Mouse (Mus musculus) heart, adult 2 months (tissue): ENCODE measurements around the gene Lsm12. TPM values are rescaled to one million over a fixed set of nuclear protein-coding genes. Genes with fewer than 3 reads are reported as not detected.
A peak's percentile ranks its signal among the peaks of the same experiment; 100 is the strongest.

Experiments
- DNase-seq, 2 experiments: peaks; one replicate each; pipeline ENCODE4 v3.0.0; 2021
- H3K27ac ChIP-seq: fragments of 200-600 bp; 2 replicates; pipeline ENCODE4 v1.8.1; 2022
- H3K27me3 ChIP-seq: fragments of 200-500 bp; 2 replicates; pipeline ENCODE4 v1.6.1; 2012; ENCODE audit warnings: mild to moderate bottlenecking, low read length, inconsistent platforms, mixed read lengths; ENCODE audit not compliant: control insufficient read depth, insufficient read depth
- H3K36me3 ChIP-seq: fragments of 200-500 bp; 2 replicates; pipeline ENCODE4 v1.6.1; 2012; ENCODE audit warnings: low read length, inconsistent platforms; ENCODE audit not compliant: control insufficient read depth, insufficient read depth
- H3K4me1 ChIP-seq: fragments of 200-500 bp; 2 replicates; pipeline ENCODE4 v1.6.1; 2011; ENCODE audit warnings: low read length; ENCODE audit not compliant: control insufficient read depth, insufficient read depth
- H3K4me3 ChIP-seq: fragments of 200-600 bp; 2 replicates; pipeline ENCODE4 v1.8.1; 2022
- H3K79me2 ChIP-seq: fragments of 200-500 bp; replicated peaks from 2 replicates; pipeline ENCODE4 v1.6.1; 2012; ENCODE audit warnings: mild to moderate bottlenecking, inconsistent platforms, low read length, moderate library complexity, mixed read lengths; ENCODE audit not compliant: control insufficient read depth, insufficient read depth
- H3K9ac ChIP-seq: fragments of 200-500 bp; 2 replicates; pipeline ENCODE4 v1.6.1; 2012; ENCODE audit warnings: low read depth, mild to moderate bottlenecking, control low read depth, inconsistent platforms, low read length, mixed read lengths
- CTCF ChIP-seq: fragments of 200-600 bp; IDR thresholded peaks from 2 replicates; pipeline ENCODE4 v1.8.1; 2022; ENCODE audit warnings: antibody characterized with exemption, mild to moderate bottlenecking, moderate library complexity
- EP300 ChIP-seq: fragments of 200-500 bp; IDR thresholded peaks from 2 replicates; pipeline ENCODE4 v1.6.1; 2011; ENCODE audit warnings: low read depth, low read length, control low read depth; ENCODE audit not compliant: insufficient read depth
- POLR2A ChIP-seq: fragments of 200-500 bp; IDR thresholded peaks from 2 replicates; pipeline ENCODE4 v1.6.1; 2011; ENCODE audit warnings: mild to moderate bottlenecking, low read depth, low read length, control low read depth; ENCODE audit not compliant: insufficient read depth
- WGBS: fragments of 180-500 bp; shearing (Covaris S2); methylation state at CpG from one replicate; pipeline ENCODE4 v1.1.7; 2018; 5-methylcytosine and 5-hydroxymethylcytosine counted together
- intact Hi-C: fragments of 180-260 bp; cut with DNase I; formaldehyde crosslinking; loops from one replicate; pipeline ENCODE4 v1.15.1; 2025
- polyA plus RNA-seq: library from polyadenylated mRNA; depleted of rRNA; stranded (reverse); fragments of >200 nt; gene quantifications from 2 replicates; pipeline ENCODE4 v1.2.3, GENCODE M21; 2012
- total RNA-seq, 2 experiments: library from RNA; stranded (reverse); gene quantifications; 2 replicates each; pipeline ENCODE4 v1.2.3; 2021

Gene Lsm12
- total and polyA plus RNA-seq, 3 experiments, result 32.5 to 50.2 (median 49.4) TPM

DNA sequence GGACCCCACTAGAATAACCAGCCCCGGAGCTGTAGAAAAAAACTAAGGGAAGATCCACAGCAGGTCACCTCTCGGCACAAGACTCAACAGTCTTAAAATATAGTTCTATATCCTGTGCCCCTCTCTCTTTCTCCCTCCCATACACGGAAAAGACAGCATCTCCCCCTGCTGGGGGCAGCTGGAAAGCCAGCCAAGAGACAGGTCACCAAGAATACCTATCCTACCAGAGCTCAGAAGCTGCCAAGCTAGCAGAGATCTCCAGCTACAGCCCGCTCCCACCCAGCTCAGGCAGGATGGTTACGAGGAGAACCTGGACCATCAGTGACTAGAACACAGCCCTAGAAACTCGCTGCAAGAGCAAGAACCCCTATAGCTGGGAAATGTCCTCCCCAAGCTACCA, 38.1 kb upstream of the Lsm12 start:
- Histone ChIP-seq H3K36me3 (peaks cover 6% of the 10 kb centered on the region; the same call in 1 of the 2 replicates), H3K27ac (no peak overlapping the region), H3K4me3 (no peak overlapping the region), H3K27me3 (no peaks in the 10 kb centered on the region), H3K79me2 (peaks cover 5% of the 10 kb centered on the region; the same call in 1 of the 2 replicates), H3K9ac (no peak overlapping the region), H3K4me1 (peaks cover 45% of the 10 kb centered on the region)
- intact Hi-C loops, result no loop called here
- 31% methylated on average over 6 of the region's 6 CpGs for WGBS
- TF ChIP-seq POLR2A, result no peak
- TF ChIP-seq CTCF, result peak; percentile 71
- DNase-seq, result peak in 1 of 2 experiments; percentile 65

DNA sequence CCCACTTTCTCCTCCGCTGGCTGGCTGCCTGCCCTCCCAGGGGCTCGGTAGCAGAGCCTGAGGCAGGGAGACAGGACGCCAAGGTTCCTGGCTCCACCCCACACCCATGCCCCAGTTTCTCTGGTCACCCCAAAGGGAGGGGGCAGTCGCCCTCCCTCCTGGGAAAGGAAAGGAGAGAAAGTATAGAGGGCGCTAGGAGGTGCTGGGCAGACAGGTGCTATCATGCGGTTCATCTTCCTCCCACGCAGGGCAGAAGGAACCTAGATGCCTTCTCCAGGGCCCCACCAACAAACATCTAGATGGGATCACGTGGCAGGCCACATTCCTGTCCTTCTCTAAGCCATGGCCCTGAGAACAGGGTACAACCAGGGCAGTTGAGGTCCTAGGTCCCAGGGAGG, 36.9 kb upstream of the Lsm12 start:
- Histone ChIP-seq H3K9ac (no peak overlapping the region), H3K36me3 (peaks cover 6% of the 10 kb centered on the region; the same call in 1 of the 2 replicates), H3K4me1 (peaks cover 44% of the 10 kb centered on the region), H3K79me2 (peaks cover 3% of the 10 kb centered on the region; the same call in 1 of the 2 replicates), H3K27ac (peak overlapping the region; percentile 92), H3K27me3 (no peaks in the 10 kb centered on the region), H3K4me3 (no peak overlapping the region)
- WGBS, result 60% methylated on average over 8 of the region's 8 CpGs
- intact Hi-C loops, result no loop called here
- peak in 1 of 2 experiments; percentile 30 for DNase-seq
- TF ChIP-seq CTCF (no peak), POLR2A (no peak), EP300 (no peak)

DNA sequence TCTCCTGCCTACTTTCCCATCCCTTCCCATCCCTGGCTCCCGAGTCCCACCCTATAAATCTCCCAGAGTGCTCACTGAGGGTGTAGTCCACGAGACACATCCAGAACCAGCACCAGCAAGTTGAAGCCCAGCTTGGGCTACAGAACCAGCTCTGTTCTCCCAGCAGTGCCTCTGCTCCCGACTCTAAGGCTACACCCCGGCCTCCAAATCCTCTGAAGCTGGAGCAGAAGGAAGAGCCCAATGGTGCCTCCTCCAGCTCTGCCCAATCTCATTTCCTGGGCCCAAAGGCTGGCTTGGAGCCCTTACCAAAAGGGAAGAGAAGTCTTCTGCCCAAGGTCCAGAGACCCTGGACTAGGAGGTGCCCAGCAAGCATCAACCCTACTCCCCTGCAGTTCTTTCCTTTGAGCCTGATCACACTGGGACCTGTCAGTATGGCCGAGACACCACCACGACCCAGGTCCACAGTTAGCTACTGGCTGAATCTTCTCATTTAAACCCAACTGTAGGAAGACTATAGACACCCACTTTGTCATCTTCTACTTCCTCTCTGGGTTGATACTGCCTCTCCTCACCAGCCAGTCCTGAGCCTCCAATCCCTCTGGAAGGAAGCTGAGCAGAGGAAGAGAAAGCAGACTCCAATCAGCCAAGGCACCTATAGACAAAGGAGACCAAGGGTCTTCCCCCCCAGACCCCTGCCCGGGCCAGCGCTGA, 36.3 kb upstream of the Lsm12 start:
- H3K79me2 ChIP-seq, result peaks cover 3% of the 10 kb centered on the region; the same call in 1 of the 2 replicates
- TF ChIP-seq CTCF, result no peak
- TF ChIP-seq EP300, result no peak
- TF ChIP-seq POLR2A, result no peak
- no peak overlapping the region for H3K4me3 ChIP-seq
- intact Hi-C loops, result no loop called here
- DNase-seq, result peak in 1 of 2 experiments; percentile 20
- WGBS, result 74% methylated on average over 8 of the region's 8 CpGs
- H3K36me3 ChIP-seq, result peaks cover 6% of the 10 kb centered on the region; the same call in 1 of the 2 replicates
- H3K4me1 ChIP-seq, result peaks cover 44% of the 10 kb centered on the region
- peak overlapping the region; percentile 92 for H3K27ac ChIP-seq
- no peaks in the 10 kb centered on the region for H3K27me3 ChIP-seq
- H3K9ac ChIP-seq, result no peak overlapping the region

DNA sequence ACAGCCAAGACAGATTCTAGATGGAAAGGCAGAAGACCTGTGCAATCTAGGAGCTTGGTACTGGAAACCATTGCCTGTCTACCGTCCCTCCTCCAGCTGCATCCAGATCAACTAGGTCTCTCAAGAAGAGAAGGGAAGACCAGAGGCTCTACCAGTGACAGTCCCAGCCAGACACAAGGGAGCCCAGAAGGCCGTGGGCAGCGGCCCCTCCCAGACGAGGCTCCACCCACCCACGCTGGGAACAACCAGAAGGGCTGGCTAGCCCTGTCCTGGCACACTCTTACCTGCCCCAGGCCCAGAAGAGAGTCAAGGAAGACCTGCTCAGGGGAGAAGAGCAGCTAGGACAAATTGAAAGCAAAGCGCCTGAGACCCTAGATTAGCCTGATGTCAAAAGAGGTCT, 35.4 kb upstream of the Lsm12 start:
- Histone ChIP-seq H3K9ac (no peak overlapping the region), H3K4me3 (no peak overlapping the region), H3K27ac (peak overlapping the region; percentile 92), H3K79me2 (peaks cover 3% of the 10 kb centered on the region; the same call in 1 of the 2 replicates), H3K36me3 (peaks cover 6% of the 10 kb centered on the region; the same call in 1 of the 2 replicates), H3K27me3 (no peaks in the 10 kb centered on the region), H3K4me1 (peaks cover 48% of the 10 kb centered on the region)
- peak in 1 of 2 experiments; percentile 52 for DNase-seq
- 39% methylated on average over 6 of the region's 6 CpGs for WGBS
- TF ChIP-seq CTCF (no peak), POLR2A (no peak), EP300 (no peak)
- intact Hi-C loops, result no loop called here

DNA sequence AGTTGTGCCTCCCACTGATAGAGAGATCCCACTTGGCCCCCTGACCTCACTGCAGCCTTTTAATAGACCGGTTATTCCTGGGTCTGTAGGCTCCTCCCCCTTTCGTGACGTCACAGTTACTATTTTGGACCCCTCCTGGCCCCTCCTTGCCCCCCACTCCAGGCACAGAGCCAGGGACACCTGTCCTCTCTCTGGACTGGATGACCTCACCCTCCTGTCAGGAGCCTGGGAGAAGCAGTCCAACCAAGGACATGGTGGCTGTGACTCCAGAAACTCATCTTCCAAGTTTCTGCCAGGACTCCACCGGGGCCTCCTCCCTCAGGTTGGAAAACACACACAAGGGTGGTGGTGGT, 34.9 kb upstream of the Lsm12 start:
- WGBS, result 25% methylated on average over 4 of the region's 4 CpGs
- peak; percentile 82 to 88 for DNase-seq
- H3K36me3 ChIP-seq, result peaks cover 8% of the 10 kb centered on the region; the same call in 1 of the 2 replicates
- no peaks in the 10 kb centered on the region for H3K27me3 ChIP-seq
- peak overlapping the region; percentile 92 for H3K27ac ChIP-seq
- H3K79me2 ChIP-seq, result peaks cover 3% of the 10 kb centered on the region; the same call in 1 of the 2 replicates
- intact Hi-C loops, result no loop called here
- TF ChIP-seq EP300 (peak; percentile 74; the same call in 1 of the 2 replicates), POLR2A (0 out of 2 replicates have a peak, but pooled peaks have one; percentile 6), CTCF (no peak)
- peaks cover 47% of the 10 kb centered on the region for H3K4me1 ChIP-seq
- 0 out of 2 replicates have a peak overlapping the region, but pooled peaks have one; percentile 17 for H3K9ac ChIP-seq
- no peak overlapping the region for H3K4me3 ChIP-seq
